Mouse (Mus musculus): ENCODE data around the gene Spred1. TPM values are rescaled to one million over a fixed set of nuclear protein-coding genes. Genes with fewer than 3 reads are reported as not detected.
"Not testable (repeated sequence)": the region's sequence is repeated elsewhere in the genome, so short reads cannot be mapped to it uniquely, and the experiment has no call there.

The Spred1 gene
- total RNA-seq, 2 experiments from 2014 or later, result 17.9 to 25.8 TPM

- ATAC-seq (replicated peaks; ENCODE audit: low FRiP score, low TSS enrichment, poor library complexity, severe bottlenecking), result no peak
Measured at GRCm38 (mm10) chr2:117118516-117118915, 2.7 kb upstream of the Spred1 start.

- ATAC-seq (replicated peaks; ENCODE audit: low FRiP score, low TSS enrichment, poor library complexity, severe bottlenecking), result peak; percentile 39
Measured at GRCm38 (mm10) chr2:117119291-117120245, 1.6 kb upstream of the Spred1 start.

GRCm38 (mm10) chr2:117120246-117121211, 645 bp upstream of the Spred1 start:
- peak; percentile 68 for ATAC-seq (replicated peaks; ENCODE audit: low FRiP score, low TSS enrichment, poor library complexity, severe bottlenecking)

GRCm38 (mm10) chr2:117121984-117122605, 921 bp downstream of the Spred1 start:
- no peak for ATAC-seq (replicated peaks; ENCODE audit: low FRiP score, low TSS enrichment, poor library complexity, severe bottlenecking)

GRCm38 (mm10) chr2:117122701-117123337, 1.6 kb downstream of the Spred1 start:
- ATAC-seq (replicated peaks; ENCODE audit: low FRiP score, low TSS enrichment, poor library complexity, severe bottlenecking), result peak; percentile 50

- ATAC-seq (replicated peaks; ENCODE audit: low FRiP score, low TSS enrichment, poor library complexity, severe bottlenecking), result no peak
Measured at GRCm38 (mm10) chr2:117123701-117124100, 2.5 kb downstream of the Spred1 start.

GRCm38 (mm10) chr2:117124839-117125238, 3.7 kb downstream of the Spred1 start:
- no peak for ATAC-seq (replicated peaks; ENCODE audit: low FRiP score, low TSS enrichment, poor library complexity, severe bottlenecking)

- no peak for ATAC-seq (replicated peaks; ENCODE audit: low FRiP score, low TSS enrichment, poor library complexity, severe bottlenecking)
Measured at GRCm38 (mm10) chr2:117129156-117129555, 8.0 kb downstream of the Spred1 start.

- not testable (repeated sequence) for ATAC-seq (replicated peaks; ENCODE audit: low FRiP score, low TSS enrichment, poor library complexity, severe bottlenecking)
Measured at GRCm38 (mm10) chr2:117131041-117131440, 9.9 kb downstream of the Spred1 start.

- ATAC-seq (replicated peaks; ENCODE audit: low FRiP score, low TSS enrichment, poor library complexity, severe bottlenecking), result no peak
Measured at GRCm38 (mm10) chr2:117131910-117132309, 10.7 kb downstream of the Spred1 start.

GRCm38 (mm10) chr2:117133541-117133940, 12.4 kb downstream of the Spred1 start:
- ATAC-seq (replicated peaks; ENCODE audit: low FRiP score, low TSS enrichment, poor library complexity, severe bottlenecking), result no peak

- no peak for ATAC-seq (replicated peaks; ENCODE audit: low FRiP score, low TSS enrichment, poor library complexity, severe bottlenecking)
Measured at GRCm38 (mm10) chr2:117137751-117138150, 16.6 kb downstream of the Spred1 start.

GRCm38 (mm10) chr2:117138932-117139331, 17.8 kb downstream of the Spred1 start:
- ATAC-seq (replicated peaks; ENCODE audit: low FRiP score, low TSS enrichment, poor library complexity, severe bottlenecking), result no peak

GRCm38 (mm10) chr2:117139977-117140376, 18.8 kb downstream of the Spred1 start:
- no peak for ATAC-seq (replicated peaks; ENCODE audit: low FRiP score, low TSS enrichment, poor library complexity, severe bottlenecking)

GRCm38 (mm10) chr2:117143106-117143505, 21.9 kb downstream of the Spred1 start:
- no peak for ATAC-seq (replicated peaks; ENCODE audit: low FRiP score, low TSS enrichment, poor library complexity, severe bottlenecking)

- ATAC-seq (replicated peaks; ENCODE audit: low FRiP score, low TSS enrichment, poor library complexity, severe bottlenecking), result no peak
Measured at GRCm38 (mm10) chr2:117146026-117146425, 24.9 kb downstream of the Spred1 start.

GRCm38 (mm10) chr2:117146617-117147016, 25.4 kb downstream of the Spred1 start:
- ATAC-seq (replicated peaks; ENCODE audit: low FRiP score, low TSS enrichment, poor library complexity, severe bottlenecking), result no peak

- no peak for ATAC-seq (replicated peaks; ENCODE audit: low FRiP score, low TSS enrichment, poor library complexity, severe bottlenecking)
Measured at GRCm38 (mm10) chr2:117152161-117152560, 31.0 kb downstream of the Spred1 start.

- ATAC-seq (replicated peaks; ENCODE audit: low FRiP score, low TSS enrichment, poor library complexity, severe bottlenecking), result peak; percentile 96
Measured at GRCm38 (mm10) chr2:117168379-117168778, 47.2 kb downstream of the Spred1 start.

Measured in megakaryocyte-erythroid progenitor cell, adult 5-6 weeks (primary cell).